Mouse (Mus musculus) neural tube, embryonic 11.5 days (tissue): Measurements from ENCODE around the gene Ppm1n. TPM values are rescaled to one million over a fixed set of nuclear protein-coding genes. Genes with fewer than 3 reads are reported as not detected.

Experiments used
- ATAC-seq: fragments of 200-750 bp; cut with Nextera tagmentation; 2 replicates; pipeline ENCODE4 v1.8.0; 2017; ENCODE audit warnings: moderate number of reproducible peaks, mild to moderate bottlenecking, moderate TSS enrichment, moderate library complexity; ENCODE audit not compliant: insufficient read depth, low FRiP score, low TSS enrichment
- DNase-seq: peaks from one replicate; pipeline ENCODE4 v3.0.0-alpha.2; 2015; ENCODE audit warnings: low spot score
- H3K27ac ChIP-seq: fragments of 300-500 bp; sonication (generic); 2 replicates; pipeline ENCODE4 v1.5.1; 2014; ENCODE audit warnings: low read depth, mild to moderate bottlenecking, low read length
- H3K27me3 ChIP-seq: fragments of 300-500 bp; sonication (generic); 2 replicates; pipeline ENCODE4 v1.6.1; 2014; ENCODE audit warnings: mild to moderate bottlenecking, low read length, mixed read lengths; ENCODE audit not compliant: control insufficient read depth, insufficient read depth
- H3K36me3 ChIP-seq: fragments of 300-500 bp; sonication (generic); 2 replicates; pipeline ENCODE4 v1.6.1; 2014; ENCODE audit warnings: mild to moderate bottlenecking, low read length, moderate library complexity, mixed read lengths; ENCODE audit not compliant: control insufficient read depth, insufficient read depth
- H3K4me1 ChIP-seq: fragments of 300-500 bp; sonication (generic); 2 replicates; pipeline ENCODE4 v1.6.1; 2014; ENCODE audit warnings: low read length, mixed read lengths; ENCODE audit not compliant: control insufficient read depth, insufficient read depth
- H3K4me2 ChIP-seq: fragments of 300-500 bp; sonication (generic); 2 replicates; pipeline ENCODE4 v1.6.1; 2014; ENCODE audit warnings: low read depth, mild to moderate bottlenecking, moderate library complexity
- H3K4me3 ChIP-seq: fragments of 300-500 bp; sonication (generic); 2 replicates; pipeline ENCODE4 v1.5.1; 2014; ENCODE audit warnings: low read depth, low read length
- H3K9ac ChIP-seq: fragments of 300-500 bp; sonication (generic); 2 replicates; pipeline ENCODE4 v1.6.1; 2014; ENCODE audit warnings: mild to moderate bottlenecking, low read length
- H3K9me3 ChIP-seq: fragments of 300-500 bp; sonication (generic); 2 replicates; pipeline ENCODE4 v1.6.1; 2016; ENCODE audit warnings: low read length; ENCODE audit not compliant: control insufficient read depth
- WGBS: fragments of 180-500 bp; shearing (Covaris S2); extraction: QIAGEN DNeasy Blood & Tissue Kit; methylation state at CpG from one replicate; pipeline ENCODE4 v1.1.7; 2014; 5-methylcytosine and 5-hydroxymethylcytosine counted together
- polyA plus RNA-seq: library from polyadenylated mRNA; unstranded; fragments of >200 nt; fragmentation: Nextera tagmentation; extraction: Ambion mirVana; gene quantifications from 2 replicates; pipeline ENCODE4 v1.2.1, GENCODE M21; 2014

Ppm1n gene
- polyA plus RNA-seq, 1 experiment from 2014 or later, result not detected

GRCm38 (mm10) chr7:19304501-19305412 is 24.9 kb upstream of the Ppm1n start:
- ATAC-seq, result no peak
- Histone ChIP-seq H3K9ac (peak overlapping the region; percentile 10; the same call in 1 of the 2 replicates), H3K27me3 (peaks cover 63% of the 10 kb centered on the region), H3K36me3 (no peaks in the 10 kb centered on the region), H3K27ac (no peak overlapping the region), H3K4me1 (peaks cover 22% of the 10 kb centered on the region), H3K4me2 (peak overlapping the region; percentile 40), H3K4me3 (peak overlapping the region; percentile 23), H3K9me3 (no peaks in the 10 kb centered on the region)
- WGBS, result 2% methylated on average over 48 of the region's 48 CpGs
- DNase-seq, result no peak

- under 1% methylated on average over 16 of the region's 16 CpGs for WGBS
- Histone ChIP-seq H3K27me3 (peaks cover 61% of the 10 kb centered on the region), H3K36me3 (no peaks in the 10 kb centered on the region), H3K4me3 (no peak overlapping the region), H3K27ac (no peak overlapping the region), H3K9ac (peak overlapping the region; percentile 16; the same call in 1 of the 2 replicates), H3K9me3 (no peaks in the 10 kb centered on the region), H3K4me1 (peaks cover 14% of the 10 kb centered on the region), H3K4me2 (peak overlapping the region; percentile 21)
- ATAC-seq (0 out of 2 replicates have a peak, but pooled peaks have one; percentile 23), DNase-seq (peak; percentile 83)
These were observed 23.9 kb upstream of the Ppm1n start for GRCm38 (mm10) chr7:19303770-19304169.

- Histone ChIP-seq H3K9ac (no peak overlapping the region), H3K36me3 (no peaks in the 10 kb centered on the region), H3K4me3 (no peak overlapping the region), H3K27ac (no peak overlapping the region), H3K9me3 (no peaks in the 10 kb centered on the region), H3K27me3 (peaks cover 61% of the 10 kb centered on the region), H3K4me2 (no peak overlapping the region), H3K4me1 (peaks cover 14% of the 10 kb centered on the region)
- no peak for ATAC-seq
- no peak for DNase-seq
- 72% methylated on average over 12 of the region's 12 CpGs for WGBS
These were observed 23.1 kb upstream of the Ppm1n start for GRCm38 (mm10) chr7:19303046-19303305.

GRCm38 (mm10) chr7:19302264-19303045 is 22.6 kb upstream of the Ppm1n start:
- peaks cover 59% of the 10 kb centered on the region for H3K27me3 ChIP-seq
- WGBS, result 47% methylated on average over 13 of the region's 13 CpGs

GRCm38 (mm10) chr7:19301461-19302263 is 21.8 kb upstream of the Ppm1n start:
- Histone ChIP-seq H3K4me2 (peak overlapping the region; percentile 35), H3K27me3 (peaks cover 51% of the 10 kb centered on the region), H3K9ac (no peak overlapping the region), H3K36me3 (no peaks in the 10 kb centered on the region), H3K4me1 (peaks cover 10% of the 10 kb centered on the region; the same call in 1 of the 2 replicates), H3K9me3 (no peaks in the 10 kb centered on the region), H3K27ac (no peak overlapping the region), H3K4me3 (peak overlapping the region; percentile 19)
- no peak for DNase-seq
- WGBS, result 6% methylated on average over 16 of the region's 16 CpGs
- ATAC-seq, result no peak

More at GRCm38 (mm10) chr7:19302264-19303045, 22.6 kb upstream of the Ppm1n start:
- H3K9me3 ChIP-seq, result no peaks in the 10 kb centered on the region
- ATAC-seq, result no peak
- H3K4me3 ChIP-seq, result peak overlapping the region; percentile 19; the same call in 1 of the 2 replicates
- no peak overlapping the region for H3K27ac ChIP-seq
- H3K36me3 ChIP-seq, result no peaks in the 10 kb centered on the region
- H3K4me1 ChIP-seq, result peaks cover 10% of the 10 kb centered on the region
- H3K4me2 ChIP-seq, result peak overlapping the region; percentile 35; the same call in 1 of the 2 replicates
- no peak for DNase-seq
- H3K9ac ChIP-seq, result no peak overlapping the region

- Histone ChIP-seq H3K9ac (no peak overlapping the region), H3K4me3 (peak overlapping the region; percentile 19), H3K4me1 (peaks cover 10% of the 10 kb centered on the region; the same call in 1 of the 2 replicates), H3K4me2 (peak overlapping the region; percentile 35), H3K27me3 (peaks cover 42% of the 10 kb centered on the region), H3K9me3 (0 out of 2 replicates have a peak, but pooled peaks cover 2% of the 10 kb centered on the region), H3K27ac (no peak overlapping the region), H3K36me3 (no peaks in the 10 kb centered on the region)
- ATAC-seq, result peak; percentile 83; the same call in 1 of the 2 replicates
- peak; percentile 80 for DNase-seq
- under 1% methylated on average over 29 of the region's 29 CpGs for WGBS
These were observed 20.9 kb upstream of the Ppm1n start for GRCm38 (mm10) chr7:19300501-19301421.

- Histone ChIP-seq H3K27me3 (peaks cover 27% of the 10 kb centered on the region), H3K9ac (no peak overlapping the region), H3K36me3 (no peaks in the 10 kb centered on the region; the same call in 1 of the 2 replicates), H3K4me1 (peaks cover 6% of the 10 kb centered on the region; the same call in 1 of the 2 replicates), H3K4me3 (no peak overlapping the region), H3K9me3 (0 out of 2 replicates have a peak, but pooled peaks cover 2% of the 10 kb centered on the region), H3K27ac (no peak overlapping the region), H3K4me2 (no peak overlapping the region)
- 20% methylated on average over 3 of the region's 3 CpGs for WGBS
- ATAC-seq (no peak), DNase-seq (peak; percentile 66)
These were observed 19.3 kb upstream of the Ppm1n start for GRCm38 (mm10) chr7:19299194-19299593.
